Mouse (Mus musculus) heart, adult 2 months (tissue): ENCODE measurements at regions not wholly inside any gene's neighbourhood (a gene's known extent, or its start where the extent isn't known, plus 50 kb on each side); places are given as distances from the start of the nearest gene placed in this dataset.

Experiments
- CTCF ChIP-seq: fragments of 200-600 bp; IDR thresholded peaks from 2 replicates; pipeline ENCODE4 v1.8.1; 2022; ENCODE audit warnings: antibody characterized with exemption, mild to moderate bottlenecking, moderate library complexity
- EP300 ChIP-seq: fragments of 200-500 bp; IDR thresholded peaks from 2 replicates; pipeline ENCODE4 v1.6.1; 2011; ENCODE audit warnings: low read depth, low read length, control low read depth; ENCODE audit not compliant: insufficient read depth

GRCm38 (mm10) chr16:5629996-5630395 is 255.2 kb upstream of the Rbfox1 start:
- no peak for TF ChIP-seq EP300
- TF ChIP-seq CTCF = no peak
